In the genomic region with DNA sequence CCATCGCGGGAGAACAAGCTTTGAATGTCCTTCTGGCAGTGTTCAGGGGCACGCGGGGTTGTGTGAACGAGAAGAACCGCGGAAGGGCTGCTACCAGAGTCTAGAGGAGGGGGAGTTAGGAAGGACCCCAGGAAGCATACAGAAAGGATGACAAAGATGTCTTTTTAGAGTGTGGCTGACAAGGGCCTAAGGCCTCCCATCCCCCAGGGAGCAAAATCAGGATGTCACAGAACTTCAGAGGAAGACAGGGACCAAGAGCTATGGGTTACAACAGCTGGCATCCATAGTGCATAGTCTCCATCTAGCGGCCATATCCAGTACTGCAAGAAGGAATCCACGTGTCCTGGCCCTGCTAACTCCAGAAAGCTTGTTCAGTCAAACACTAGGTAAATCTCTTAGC, we compare ENCODE assay signal across 8 mouse cellular contexts. TPM values are rescaled to one million over a fixed set of nuclear protein-coding genes. Genes with fewer than 3 reads are reported as not detected.
DNase-seq lines count a peak whose midpoint lies in the region; ATAC-seq and TF ChIP-seq lines count a peak whose summit lies in the region.

No protein-coding gene starts in this region.

- 59% methylated on average over 9 of the region's 9 CpGs for WGBS in heart, embryonic 12.5 days
- WGBS in liver, postnatal 0 days (ENCODE audit: insufficient replicate concordance): 60% methylated on average over 9 of the region's 9 CpGs
- 64% methylated on average over 9 of the region's 9 CpGs for WGBS in neural tube, embryonic 13.5 days

- H3K9ac ChIP-seq in heart, embryonic 12.5 days: no peak overlapping the region
- no peak overlapping the region for H3K9ac ChIP-seq in liver, postnatal 0 days (replicated peaks)
- H3K9ac ChIP-seq in neural tube, embryonic 13.5 days: no peak overlapping the region

- no peak overlapping the region for H3K4me2 ChIP-seq in heart, embryonic 12.5 days
- no peak overlapping the region for H3K4me2 ChIP-seq in liver, postnatal 0 days (ENCODE audit: low read depth, low read length)
- no peak overlapping the region for H3K4me2 ChIP-seq in neural tube, embryonic 13.5 days

- H3K27ac ChIP-seq in embryonic fibroblast, embryonic 13.5 days (ENCODE audit: insufficient read depth, low read length): no peak overlapping the region
- H3K27ac ChIP-seq in heart, embryonic 12.5 days (ENCODE audit: poor library complexity, severe bottlenecking): peak overlapping the region; percentile 31; the same call in 1 of the 2 replicates
- no peak overlapping the region for H3K27ac ChIP-seq in liver, postnatal 0 days (ENCODE audit: low read depth)
- H3K27ac ChIP-seq in neural tube, embryonic 13.5 days (replicated peaks): no peak overlapping the region

- H3K36me3 ChIP-seq in E14TG2a.4 (ENCODE audit: insufficient read depth, low read length): no peaks in the 10 kb centered on the region
- H3K36me3 ChIP-seq in heart, embryonic 12.5 days: no peaks in the 10 kb centered on the region
- no peaks in the 10 kb centered on the region for H3K36me3 ChIP-seq in liver, postnatal 0 days (replicated peaks; ENCODE audit: insufficient read depth, low read length)
- no peaks in the 10 kb centered on the region for H3K36me3 ChIP-seq in neural tube, embryonic 13.5 days

- H3K4me1 ChIP-seq in E14TG2a.4 (replicated peaks; ENCODE audit: low read depth, low read length): peaks cover 50% of the 10 kb centered on the region
- H3K4me1 ChIP-seq in embryonic fibroblast, embryonic 13.5 days (ENCODE audit: control insufficient read depth, insufficient read depth, low read length): no peaks in the 10 kb centered on the region
- H3K4me1 ChIP-seq in heart, embryonic 12.5 days (replicated peaks): peaks cover 43% of the 10 kb centered on the region
- peaks cover 17% of the 10 kb centered on the region for H3K4me1 ChIP-seq in liver, postnatal 0 days (ENCODE audit: insufficient read depth)
- H3K4me1 ChIP-seq in neural tube, embryonic 13.5 days (replicated peaks): peaks cover 10% of the 10 kb centered on the region

- 0 out of 2 replicates have a peak, but pooled peaks have one; percentile 29 for ATAC-seq in heart, embryonic 12.5 days (ENCODE audit: insufficient number of reproducible peaks, low FRiP score)
- ATAC-seq in liver, postnatal 0 days: peak; percentile 21; the same call in 1 of the 2 replicates
- peak; percentile 34; the same call in 1 of the 2 replicates for ATAC-seq in neural tube, embryonic 13.5 days (ENCODE audit: low read depth)

- H3K9me3 ChIP-seq in E14TG2a.4 (ENCODE audit: low read length): no peaks in the 10 kb centered on the region
- no peaks in the 10 kb centered on the region for H3K9me3 ChIP-seq in heart, embryonic 12.5 days (replicated peaks)
- H3K9me3 ChIP-seq in liver, postnatal 0 days (ENCODE audit: low read length): no peaks in the 10 kb centered on the region
- no peaks in the 10 kb centered on the region for H3K9me3 ChIP-seq in neural tube, embryonic 13.5 days

- TF ChIP-seq CTCF in E14TG2a.4 (conservative IDR thresholded peaks at IDR 0.05; ENCODE audit: low read length): peak; percentile 85
- TF ChIP-seq CTCF in embryonic fibroblast, embryonic 13.5 days (IDR thresholded peaks at IDR 0.05; ENCODE audit: borderline replicate concordance, insufficient read depth, low read length): peak; percentile 75; the same call in 1 of the 2 replicates
- peak; percentile 99 for TF ChIP-seq CTCF in liver, postnatal 0 days (IDR thresholded peaks at IDR 0.05; ENCODE audit: low read depth)

- no peak for TF ChIP-seq EP300 in liver, postnatal 0 days (IDR thresholded peaks at IDR 0.05; ENCODE audit: low read depth)

- peak; percentile 93 for DNase-seq in brain, adult 2 months (ENCODE audit: low read depth, low spot score)
- peak; percentile 92 for DNase-seq in kidney, postnatal 14 days
- peak; percentile 90 for DNase-seq in liver, postnatal 0 days
- peak; percentile 91 for DNase-seq in testis, postnatal 10 days (ENCODE audit: low spot score)

- no peaks in the 10 kb centered on the region; the same call in 1 of the 2 replicates for H3K27me3 ChIP-seq in E14TG2a.4 (ENCODE audit: insufficient read depth, low read length)
- H3K27me3 ChIP-seq in heart, embryonic 12.5 days (replicated peaks): no peaks in the 10 kb centered on the region
- H3K27me3 ChIP-seq in liver, postnatal 0 days (ENCODE audit: insufficient read depth, low read length): no peaks in the 10 kb centered on the region
- peaks cover 17% of the 10 kb centered on the region for H3K27me3 ChIP-seq in neural tube, embryonic 13.5 days

- no peak for TF ChIP-seq POLR2A in embryonic fibroblast, embryonic 13.5 days (IDR thresholded peaks at IDR 0.05; ENCODE audit: low read depth, low read length)

- peak overlapping the region; percentile 21; the same call in 1 of the 2 replicates for H3K4me3 ChIP-seq in E14TG2a.4 (replicated peaks; ENCODE audit: low read length)
- no peak overlapping the region for H3K4me3 ChIP-seq in embryonic fibroblast, embryonic 13.5 days (ENCODE audit: insufficient read depth, low read length)
- H3K4me3 ChIP-seq in heart, embryonic 12.5 days: no peak overlapping the region
- H3K4me3 ChIP-seq in liver, postnatal 0 days (ENCODE audit: low read depth, low read length): no peak overlapping the region
- H3K4me3 ChIP-seq in neural tube, embryonic 13.5 days: no peak overlapping the region

RNA-seq across cellular contexts. Expression of a gene that starts 1.9 kb away (rescaled TPM):
- 10.1 and 11.5 TPM in 2 replicates for polyA plus RNA-seq in embryonic fibroblast, embryonic 13.5 days (2011; ENCODE audit: insufficient read length, low read depth, missing spikeins)
- 7.5 and 8.1 TPM in 2 replicates for polyA plus RNA-seq in heart, embryonic 12.5 days (2016; fragmentation: Nextera tagmentation; extraction: Ambion mirVana)
- 4.9 and 6.2 TPM in 2 replicates for polyA plus RNA-seq in liver, postnatal 0 days (2015; fragmentation: Nextera tagmentation; extraction: Ambion mirVana)
- polyA plus RNA-seq in neural tube, embryonic 13.5 days (2015; fragmentation: Nextera tagmentation; extraction: Ambion mirVana): 3.7 TPM in 2 replicates

RNA-seq across cellular contexts. Expression of a gene that starts 24.6 kb away (rescaled TPM):
- not detected in 2 replicates for polyA plus RNA-seq in embryonic fibroblast, embryonic 13.5 days (2011; ENCODE audit: insufficient read length, low read depth, missing spikeins)
- polyA plus RNA-seq in heart, embryonic 12.5 days (2016; fragmentation: Nextera tagmentation; extraction: Ambion mirVana): 0.73 TPM in 1 of 2 replicates, not detected in the other
- 0.32 TPM in 1 of 2 replicates, not detected in the other for polyA plus RNA-seq in liver, postnatal 0 days (2015; fragmentation: Nextera tagmentation; extraction: Ambion mirVana)
- 1.9 and 2.3 TPM in 2 replicates for polyA plus RNA-seq in neural tube, embryonic 13.5 days (2015; fragmentation: Nextera tagmentation; extraction: Ambion mirVana)

RNA-seq across cellular contexts. Expression of a gene that starts 25.4 kb away (rescaled TPM):
- polyA plus RNA-seq in embryonic fibroblast, embryonic 13.5 days (2011; ENCODE audit: insufficient read length, low read depth, missing spikeins): 0.74 TPM in 1 of 2 replicates, not detected in the other
- polyA plus RNA-seq in heart, embryonic 12.5 days (2016; fragmentation: Nextera tagmentation; extraction: Ambion mirVana): 1.3 and 1.4 TPM in 2 replicates
- polyA plus RNA-seq in liver, postnatal 0 days (2015; fragmentation: Nextera tagmentation; extraction: Ambion mirVana): 3.6 and 3.7 TPM in 2 replicates
- polyA plus RNA-seq in neural tube, embryonic 13.5 days (2015; fragmentation: Nextera tagmentation; extraction: Ambion mirVana): 16.1 and 17.2 TPM in 2 replicates

RNA-seq across cellular contexts. Expression of a gene that starts 42.5 kb away (rescaled TPM):
- not detected in 2 replicates for polyA plus RNA-seq in embryonic fibroblast, embryonic 13.5 days (2011; ENCODE audit: insufficient read length, low read depth, missing spikeins)
- polyA plus RNA-seq in heart, embryonic 12.5 days (2016; fragmentation: Nextera tagmentation; extraction: Ambion mirVana): not detected in 2 replicates
- polyA plus RNA-seq in liver, postnatal 0 days (2015; fragmentation: Nextera tagmentation; extraction: Ambion mirVana): not detected in 2 replicates
- 0.18 TPM in 1 of 2 replicates, not detected in the other for polyA plus RNA-seq in neural tube, embryonic 13.5 days (2015; fragmentation: Nextera tagmentation; extraction: Ambion mirVana)

RNA-seq across cellular contexts. Expression of a gene that starts 47.5 kb away (rescaled TPM):
- polyA plus RNA-seq in embryonic fibroblast, embryonic 13.5 days (2011; ENCODE audit: insufficient read length, low read depth, missing spikeins): 29.8 and 36.3 TPM in 2 replicates
- polyA plus RNA-seq in heart, embryonic 12.5 days (2016; fragmentation: Nextera tagmentation; extraction: Ambion mirVana): 18.1 and 19.9 TPM in 2 replicates
- 15.2 and 16.3 TPM in 2 replicates for polyA plus RNA-seq in liver, postnatal 0 days (2015; fragmentation: Nextera tagmentation; extraction: Ambion mirVana)
- 20.1 and 24.6 TPM in 2 replicates for polyA plus RNA-seq in neural tube, embryonic 13.5 days (2015; fragmentation: Nextera tagmentation; extraction: Ambion mirVana)
